Comparison of ENCODE assay signal across 26 mouse cellular contexts in genomic region chr1:171584584-171584983, GRCm38 (mm10). TPM values are rescaled to one million over a fixed set of nuclear protein-coding genes. Genes with fewer than 3 reads are reported as not detected.
DNase-seq lines count a peak whose midpoint lies in the region; ATAC-seq and TF ChIP-seq lines count a peak whose summit lies in the region.
"Had no signal": no experiment of that assay in that cellular context is flagged by ENCODE, and none has a peak within 500 bp of the region (broad histone marks: within the 10 kb centered on the region; RNA-seq: fewer than 3 reads in every experiment).

No protein-coding gene starts in this region.

- peak; percentile 27 for DNase-seq in heart, adult 11 months
- DNase-seq in heart, adult 18-20 months, result no peak
- no peak for DNase-seq in thymus, postnatal 14 days
- no peak for DNase-seq in stomach, postnatal 0 days (ENCODE audit: low spot score)
- DNase-seq in forebrain, embryonic 14.5 days (ENCODE audit: low spot score), result no peak
- DNase-seq: adrenal gland, adult 2 months; adrenal gland, postnatal 25 days; cerebellum, adult 11 months; cerebellum, adult 8-10 months; cerebellum, postnatal 14 days; gastrocnemius, postnatal 10 days; heart, postnatal 10 days; heart, postnatal 4 days had no signal

- WGBS in liver, embryonic 15.5 days (ENCODE audit: insufficient replicate concordance), result 15% methylated on average over 2 of the region's 2 CpGs
- 81% methylated on average over 2 of the region's 2 CpGs for WGBS in stomach, postnatal 0 days
- WGBS in forebrain, embryonic 14.5 days, result 93% methylated on average over 2 of the region's 2 CpGs

- peak; percentile 66; the same call in 1 of the 2 replicates for ATAC-seq in common myeloid progenitor, adult 5-6 weeks (replicated peaks; ENCODE audit: low read depth, poor library complexity, severe bottlenecking)
- ATAC-seq in liver, embryonic 15.5 days (ENCODE audit: insufficient read depth), result peak; percentile 70
- ATAC-seq in megakaryocyte-erythroid progenitor cell, adult 5-6 weeks (replicated peaks; ENCODE audit: low FRiP score, low TSS enrichment, poor library complexity, severe bottlenecking), result peak; percentile 97
- ATAC-seq in stomach, postnatal 0 days (ENCODE audit: low FRiP score, low TSS enrichment), result no peak
- no peak for ATAC-seq in forebrain, embryonic 14.5 days
- ATAC-seq: forebrain, embryonic 16.5 days; hindbrain, embryonic 16.5 days had no signal

- no peak overlapping the region for H3K27ac ChIP-seq in liver, embryonic 15.5 days (replicated peaks)
- no peak overlapping the region for H3K27ac ChIP-seq in stomach, postnatal 0 days (replicated peaks)
- no peak overlapping the region for H3K27ac ChIP-seq in forebrain, embryonic 14.5 days (ENCODE audit: low read depth, low read length)
- H3K27ac ChIP-seq: embryonic facial prominence, embryonic 12.5 days; heart, embryonic 10.5 days; hindbrain, embryonic 12.5 days had no signal

- H3K36me3 ChIP-seq in liver, embryonic 15.5 days (replicated peaks), result no peaks in the 10 kb centered on the region
- H3K36me3 ChIP-seq in stomach, postnatal 0 days (ENCODE audit: control insufficient read depth, insufficient read depth, low read length), result no peaks in the 10 kb centered on the region
- no peaks in the 10 kb centered on the region for H3K36me3 ChIP-seq in forebrain, embryonic 14.5 days (ENCODE audit: control insufficient read depth, insufficient read depth, low read length)
- H3K36me3 ChIP-seq: embryonic facial prominence, embryonic 12.5 days; heart, embryonic 10.5 days; hindbrain, embryonic 12.5 days had no signal

- no peak for TF ChIP-seq EP300 in stomach, postnatal 0 days (optimal IDR thresholded peaks at IDR 0.05)

- H3K9ac ChIP-seq in liver, embryonic 15.5 days, result no peak overlapping the region
- no peak overlapping the region for H3K9ac ChIP-seq in stomach, postnatal 0 days (ENCODE audit: low read length)
- H3K9ac ChIP-seq in forebrain, embryonic 14.5 days (ENCODE audit: low read length), result no peak overlapping the region
- H3K9ac ChIP-seq: embryonic facial prominence, embryonic 12.5 days; hindbrain, embryonic 12.5 days had no signal

- H3K9me3 ChIP-seq in liver, embryonic 15.5 days (replicated peaks), result no peaks in the 10 kb centered on the region
- H3K9me3 ChIP-seq in stomach, postnatal 0 days (ENCODE audit: control insufficient read depth, low read length), result no peaks in the 10 kb centered on the region
- no peaks in the 10 kb centered on the region for H3K9me3 ChIP-seq in forebrain, embryonic 14.5 days (replicated peaks; ENCODE audit: control insufficient read depth, low read length)
- H3K9me3 ChIP-seq: embryonic facial prominence, embryonic 12.5 days; heart, embryonic 10.5 days; hindbrain, embryonic 12.5 days had no signal

- peaks cover 10% of the 10 kb centered on the region for H3K4me1 ChIP-seq in liver, embryonic 15.5 days (replicated peaks)
- no peaks in the 10 kb centered on the region for H3K4me1 ChIP-seq in stomach, postnatal 0 days (replicated peaks; ENCODE audit: control insufficient read depth, insufficient read depth)
- no peaks in the 10 kb centered on the region for H3K4me1 ChIP-seq in forebrain, embryonic 14.5 days (ENCODE audit: control insufficient read depth, insufficient read depth, low read length)
- H3K4me1 ChIP-seq: embryonic facial prominence, embryonic 12.5 days; heart, embryonic 10.5 days; hindbrain, embryonic 12.5 days had no signal

- H3K27me3 ChIP-seq in liver, embryonic 15.5 days, result no peaks in the 10 kb centered on the region
- no peaks in the 10 kb centered on the region for H3K27me3 ChIP-seq in stomach, postnatal 0 days (ENCODE audit: control insufficient read depth, insufficient read depth, low read length)
- no peaks in the 10 kb centered on the region for H3K27me3 ChIP-seq in forebrain, embryonic 14.5 days (replicated peaks; ENCODE audit: control insufficient read depth, insufficient read depth, low read length)
- H3K27me3 ChIP-seq: embryonic facial prominence, embryonic 12.5 days; hindbrain, embryonic 12.5 days had no signal

- TF ChIP-seq CTCF in stomach, postnatal 0 days (IDR thresholded peaks at IDR 0.05; ENCODE audit: low read depth), result no peak

- no peak overlapping the region for H3K4me3 ChIP-seq in liver, embryonic 15.5 days (replicated peaks)
- H3K4me3 ChIP-seq in stomach, postnatal 0 days (ENCODE audit: low read depth, low read length), result no peak overlapping the region
- H3K4me3 ChIP-seq in forebrain, embryonic 14.5 days (ENCODE audit: low read depth, low read length), result no peak overlapping the region
- H3K4me3 ChIP-seq: embryonic facial prominence, embryonic 12.5 days; heart, embryonic 10.5 days; hindbrain, embryonic 12.5 days had no signal

- no peak overlapping the region for H3K4me2 ChIP-seq in liver, embryonic 15.5 days
- no peak overlapping the region for H3K4me2 ChIP-seq in stomach, postnatal 0 days (replicated peaks; ENCODE audit: low read depth)
- H3K4me2 ChIP-seq in forebrain, embryonic 14.5 days (ENCODE audit: low read length), result no peak overlapping the region
- H3K4me2 ChIP-seq: embryonic facial prominence, embryonic 12.5 days; hindbrain, embryonic 12.5 days had no signal

RNA-seq across cellular contexts. Expression of gene Ly9, which starts 22.6 kb away (rescaled TPM):
- 1 to 10 TPM in 1 of 2 experiments, under 1 TPM in 1; 0.47 to 2.4 TPM for total RNA-seq in heart, adult 18-20 months (2021)
- total RNA-seq in common myeloid progenitor, adult 5-6 weeks (2017), result 20.2 and 27.0 TPM in 2 replicates
- 1.2 and 1.3 TPM in 2 replicates for polyA plus RNA-seq in liver, embryonic 15.5 days (2015; fragmentation: Nextera tagmentation; extraction: Ambion mirVana)
- 2.1 and 4.1 TPM in 2 replicates for total RNA-seq in megakaryocyte-erythroid progenitor cell, adult 5-6 weeks (2014; fragmentation: Nextera tagmentation)
- total RNA-seq in megakaryocyte-erythroid progenitor cell, adult 5-6 weeks (2017), result 5.3 and 9.6 TPM in 2 replicates
- 0.13 and 0.18 TPM in 2 replicates for polyA plus RNA-seq in stomach, postnatal 0 days (2015; fragmentation: Nextera tagmentation; extraction: Ambion mirVana)
- polyA plus RNA-seq in forebrain, embryonic 14.5 days (2014; fragmentation: Nextera tagmentation; extraction: Ambion mirVana), result 0.10 TPM in 1 of 2 replicates, not detected in the other
- polyA plus RNA-seq: C2C12; forebrain, embryonic 11.5 days; forebrain, embryonic 16.5 days; heart, embryonic 10.5 days; heart, embryonic 14.5 days; hindbrain, embryonic 12.5 days had no signal

RNA-seq across cellular contexts. Expression of gene Cd244a, which starts 25.6 kb away (rescaled TPM):
- total RNA-seq in heart, adult 18-20 months (2021), result under 1 TPM; 0.22 to 0.62 TPM
- 15.5 and 18.8 TPM in 2 replicates for total RNA-seq in common myeloid progenitor, adult 5-6 weeks (2017)
- polyA plus RNA-seq in liver, embryonic 15.5 days (2015; fragmentation: Nextera tagmentation; extraction: Ambion mirVana), result 0.38 and 0.59 TPM in 2 replicates
- total RNA-seq in megakaryocyte-erythroid progenitor cell, adult 5-6 weeks (2014; fragmentation: Nextera tagmentation), result 1.8 and 3.9 TPM in 2 replicates
- 1.7 and 2.4 TPM in 2 replicates for total RNA-seq in megakaryocyte-erythroid progenitor cell, adult 5-6 weeks (2017)
- 0.21 and 0.33 TPM in 2 replicates for polyA plus RNA-seq in stomach, postnatal 0 days (2015; fragmentation: Nextera tagmentation; extraction: Ambion mirVana)
- polyA plus RNA-seq in forebrain, embryonic 14.5 days (2014; fragmentation: Nextera tagmentation; extraction: Ambion mirVana), result not detected in 2 replicates
- polyA plus RNA-seq: C2C12; forebrain, embryonic 11.5 days; forebrain, embryonic 16.5 days; heart, embryonic 14.5 days; hindbrain, embryonic 16.5 days had no signal

RNA-seq across cellular contexts. Expression of gene Itln1, which starts 49.5 kb away (rescaled TPM):
- total RNA-seq in heart, adult 18-20 months (2021), result not detected
- not detected in 2 replicates for total RNA-seq in common myeloid progenitor, adult 5-6 weeks (2017)
- not detected in 2 replicates for polyA plus RNA-seq in liver, embryonic 15.5 days (2015; fragmentation: Nextera tagmentation; extraction: Ambion mirVana)
- not detected in 2 replicates for total RNA-seq in megakaryocyte-erythroid progenitor cell, adult 5-6 weeks (2014; fragmentation: Nextera tagmentation)
- not detected in 2 replicates for total RNA-seq in megakaryocyte-erythroid progenitor cell, adult 5-6 weeks (2017)
- 0.25 and 0.33 TPM in 2 replicates for polyA plus RNA-seq in stomach, postnatal 0 days (2015; fragmentation: Nextera tagmentation; extraction: Ambion mirVana)
- not detected in 2 replicates for polyA plus RNA-seq in forebrain, embryonic 14.5 days (2014; fragmentation: Nextera tagmentation; extraction: Ambion mirVana)
- total RNA-seq: adrenal gland, adult 2 months; adrenal gland, postnatal 25 days; gastrocnemius, postnatal 10 days; heart, postnatal 10 days; heart, postnatal 4 days had no signal
- polyA plus RNA-seq: adrenal gland, adult 2 months; C2C12; cortical plate, adult 2 months; embryonic facial prominence, embryonic 12.5 days; forebrain, embryonic 11.5 days; forebrain, embryonic 16.5 days; frontal cortex, adult 2 months; heart, embryonic 10.5 days; heart, embryonic 14.5 days; hindbrain, embryonic 12.5 days; hindbrain, embryonic 16.5 days had no signal

Comparison
In these comparisons a context has a peak if more than half of its experiments do, and no peak if none do; other contexts are left out.
1. ATAC-seq: peak in common myeloid progenitor, adult 5-6 weeks (single experiment), liver, embryonic 15.5 days (single experiment) and megakaryocyte-erythroid progenitor cell, adult 5-6 weeks (single experiment); none in stomach, postnatal 0 days (single experiment) and forebrain, embryonic 14.5 days (single experiment).